Mouse (Mus musculus): Measurements from ENCODE around the gene Fam241a.

The Fam241a gene

DNA sequence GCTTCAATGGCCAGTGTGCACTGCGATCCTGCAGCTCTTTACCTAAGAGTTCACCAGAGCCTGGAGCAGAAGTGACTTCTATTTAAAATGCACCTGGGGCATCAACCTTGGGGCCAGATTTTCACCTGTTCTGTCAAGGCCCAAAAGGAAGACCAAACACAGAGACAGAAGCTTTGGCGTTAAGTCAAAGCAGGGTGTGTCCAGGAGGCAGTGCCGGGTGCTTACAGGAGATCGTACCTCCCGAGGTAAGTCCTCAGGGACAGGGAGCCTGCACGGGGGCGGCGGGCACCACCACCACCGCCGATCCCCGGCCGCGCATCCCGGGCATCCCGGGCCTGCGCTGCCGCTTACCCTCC, 59.3 kb downstream of the Fam241a start:
- peak in 1 of 2 experiments; percentile 9 for DNase-seq (ENCODE audit: low spot score in 2 of 2)

DNA sequence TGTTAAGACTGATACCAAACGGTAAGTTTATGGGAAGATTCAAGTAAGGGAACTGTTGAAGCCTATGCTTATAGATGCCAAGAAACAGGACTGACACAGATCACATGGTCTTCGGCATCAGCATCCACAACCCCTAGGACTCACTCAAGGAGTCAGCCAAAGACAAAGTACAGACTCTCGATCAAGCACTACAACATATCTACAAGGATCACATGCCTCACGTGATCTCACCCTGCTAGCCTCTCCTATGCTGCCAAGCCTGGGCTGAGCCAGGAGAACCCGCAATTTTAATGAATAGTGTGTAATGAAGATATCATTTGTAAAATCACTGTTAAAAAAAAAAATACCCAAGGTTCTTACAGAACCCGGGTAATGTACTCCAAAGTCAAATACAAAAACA, 60.5 kb downstream of the Fam241a start:
- DNase-seq (ENCODE audit: low spot score in 2 of 2): no peak

- DNase-seq (ENCODE audit: low spot score in 2 of 2): no peak
Measured at GRCm38 (mm10) chr3:127834040-127834439, 62.1 kb downstream of the Fam241a start.

- no peak for DNase-seq (ENCODE audit: low spot score in 2 of 2)
Measured at GRCm38 (mm10) chr3:127831079-127831478, 65.0 kb downstream of the Fam241a start.

- no peak for DNase-seq (ENCODE audit: low spot score in 2 of 2)
Measured at GRCm38 (mm10) chr3:127830183-127830582, 65.9 kb downstream of the Fam241a start.

DNA sequence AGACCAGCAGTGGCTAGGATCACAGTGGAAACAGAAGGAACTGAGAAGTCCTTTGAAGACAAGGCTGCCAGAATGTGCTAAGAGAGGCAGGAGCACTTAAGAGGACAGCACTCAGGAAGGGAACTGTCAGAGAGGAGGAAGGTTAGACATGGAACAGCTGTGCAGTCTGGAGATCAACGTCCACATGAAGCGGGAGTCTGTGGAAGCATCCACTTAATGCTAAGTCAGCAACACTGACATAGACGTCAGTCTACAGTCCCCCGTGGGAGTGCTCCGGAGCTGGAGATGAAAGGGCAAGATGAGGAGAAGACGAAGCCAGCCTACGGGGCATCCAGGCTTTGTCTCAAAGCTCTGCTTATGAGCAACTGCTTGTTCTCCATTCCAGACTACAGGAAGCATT, 69.0 kb downstream of the Fam241a start:
- no peak for DNase-seq (ENCODE audit: low spot score in 2 of 2)

DNA sequence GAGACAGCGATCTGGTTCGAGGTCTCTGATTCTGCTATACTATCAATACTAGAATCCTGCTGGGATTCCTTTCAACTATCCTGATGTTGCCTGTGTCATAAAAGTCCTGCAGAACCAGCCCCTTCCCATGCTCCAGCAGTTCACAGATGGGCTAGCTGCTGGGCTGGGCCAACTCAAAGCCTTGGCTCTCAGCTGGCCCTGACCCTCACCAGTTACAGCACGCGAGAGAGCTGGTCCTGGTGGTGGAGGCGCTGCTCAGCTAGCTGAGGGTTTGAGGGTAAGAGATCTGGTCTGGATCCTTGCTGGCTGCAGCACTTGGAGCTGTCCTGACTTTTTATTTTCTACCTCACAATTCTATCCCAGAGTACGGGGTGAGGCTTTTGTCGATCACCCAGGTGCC, 69.6 kb downstream of the Fam241a start:
- no peak for DNase-seq (ENCODE audit: low spot score in 2 of 2)

- no peak for DNase-seq (ENCODE audit: low spot score in 2 of 2)
Measured at GRCm38 (mm10) chr3:127823886-127824863, 71.9 kb downstream of the Fam241a start.

DNA sequence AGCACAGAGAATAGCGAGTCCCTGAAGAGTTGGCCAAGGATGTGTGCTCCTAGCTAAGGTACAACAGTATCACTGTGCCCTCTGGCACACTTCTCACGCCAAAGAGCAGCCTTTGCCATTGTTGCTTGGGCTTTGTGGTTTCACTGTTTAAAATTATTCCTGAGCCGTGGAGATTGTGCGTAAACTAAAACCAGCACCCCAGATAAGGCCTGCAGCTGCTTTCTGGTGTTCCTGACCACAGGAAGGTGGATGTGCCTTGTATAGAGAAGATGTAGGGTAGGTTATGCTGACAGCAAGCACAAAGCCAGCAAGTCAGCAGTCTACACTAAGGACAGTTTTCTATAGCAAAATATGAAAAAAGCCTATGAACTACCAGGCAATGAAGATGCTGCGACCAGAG, 74.9 kb downstream of the Fam241a start:
- no peak for DNase-seq (ENCODE audit: low spot score in 2 of 2)

DNA sequence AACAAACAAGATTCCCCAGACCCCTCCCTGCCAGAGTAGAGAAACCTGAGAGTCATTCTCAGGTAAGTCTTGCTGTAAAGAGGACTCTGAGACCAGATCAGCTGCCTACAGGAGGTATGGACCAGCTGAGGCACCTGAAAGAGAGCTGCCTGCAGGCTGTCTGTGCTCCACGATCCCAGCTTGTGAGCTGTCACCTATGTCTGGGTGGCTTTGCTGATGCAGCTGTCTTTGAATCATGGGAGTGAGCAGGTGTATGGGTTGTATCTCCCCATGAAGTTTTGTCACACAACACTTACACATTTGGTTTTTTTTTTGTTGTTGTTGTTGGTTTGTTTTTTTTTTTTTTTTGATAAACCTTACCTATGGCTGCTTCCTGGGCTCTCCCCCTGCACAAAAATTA, 75.7 kb downstream of the Fam241a start:
- DNase-seq (ENCODE audit: low spot score in 2 of 2): no peak
